Mouse (Mus musculus): ENCODE measurements at regions not wholly inside any gene's neighbourhood (a gene's known extent, or its start where the extent isn't known, plus 50 kb on each side); places are given as distances from the start of the nearest gene placed in this dataset.

DNA sequence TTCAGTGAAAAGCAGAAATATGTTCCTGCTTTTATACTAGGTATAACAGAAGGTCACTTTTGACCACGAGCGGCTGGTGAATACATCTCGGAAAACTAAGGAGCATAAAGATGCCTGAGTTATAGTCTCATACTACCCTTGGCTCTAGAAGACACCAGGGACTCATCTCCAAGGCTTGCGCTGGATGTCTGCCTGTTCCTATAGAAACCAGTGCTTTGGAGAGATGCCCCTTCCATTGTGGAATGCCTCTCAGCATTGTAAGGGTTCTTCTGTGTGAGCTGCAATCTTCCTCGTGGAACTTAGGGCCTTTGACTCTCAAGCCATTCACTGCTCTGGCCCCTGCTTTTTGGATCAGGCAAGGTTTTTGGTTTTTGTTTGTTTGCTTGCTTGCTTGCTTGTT lies 561.0 kb upstream of the Adam5 start:
- TF ChIP-seq POLR2A (IDR thresholded peaks at IDR 0.05; ENCODE audit: extremely low read depth, insufficient read depth, low read length) = no peak
- TF ChIP-seq CTCF (IDR thresholded peaks at IDR 0.05; ENCODE audit: extremely low read depth, insufficient read depth, low read length) = no peak
